8 mouse cellular contexts compared by ENCODE assay signal in genomic region chr1:66467821-66468703, GRCm38 (mm10). TPM values are rescaled to one million over a fixed set of nuclear protein-coding genes. Genes with fewer than 3 reads are reported as not detected.
A peak's percentile ranks its signal among the peaks of the same experiment; 100 is the strongest.
DNase-seq lines count a peak whose midpoint lies in the region; TF ChIP-seq lines count a peak whose summit lies in the region.

Gene Unc80, plus strand, starts transcription at chr1:66468367.

- intact Hi-C loops in heart, postnatal 36 days (cut with DNase I): loop anchor here (1.0 kb wide), 1 partner anchor 29 kb away; no protein-coding TSS in a partner anchor

- TF ChIP-seq POLR2A in bone marrow macrophage, adult 2 months (IDR thresholded peaks at IDR 0.05; ENCODE audit: borderline replicate concordance, low read depth, low read length): no peak
- TF ChIP-seq POLR2A in embryonic fibroblast, embryonic 13.5 days (IDR thresholded peaks at IDR 0.05; ENCODE audit: low read depth, low read length): no peak

- H3K27ac ChIP-seq in bone marrow macrophage, adult 2 months (ENCODE audit: insufficient read depth, low read depth, low read length): no peak within 1 kb of the TSS
- H3K27ac ChIP-seq in embryonic fibroblast, embryonic 13.5 days (ENCODE audit: insufficient read depth, low read length): no peak within 1 kb of the TSS

- H3K4me3 ChIP-seq in bone marrow macrophage, adult 2 months (ENCODE audit: insufficient read depth, low read length): peak within 1 kb of the TSS; percentile 38
- H3K4me3 ChIP-seq in embryonic fibroblast, embryonic 13.5 days (ENCODE audit: insufficient read depth, low read length): peak within 1 kb of the TSS; percentile 28

- no peaks in the 10 kb centered on the region for H3K4me1 ChIP-seq in bone marrow macrophage, adult 2 months (ENCODE audit: control insufficient read depth, insufficient read depth, low read length)
- H3K4me1 ChIP-seq in embryonic fibroblast, embryonic 13.5 days (ENCODE audit: control insufficient read depth, insufficient read depth, low read length): no peaks in the 10 kb centered on the region

- peak; percentile 75 for DNase-seq in Muller cell, postnatal 12 days (ENCODE audit: inconsistent ontology term)
- DNase-seq in heart, postnatal 36 days: peak; percentile 34 to 43
- DNase-seq in layer of hippocampus, postnatal 14 days (ENCODE audit: low spot score in 2 of 2): peak; percentile 58 to 62
- DNase-seq in lung, postnatal 14 days: peak; percentile 55
- peak; percentile 71 for DNase-seq in right cerebral cortex, adult 18-20 months
- no peak for DNase-seq in adipocyte (ENCODE audit: low spot score)

- no peak for TF ChIP-seq CTCF in bone marrow macrophage, adult 2 months (IDR thresholded peaks at IDR 0.05; ENCODE audit: low read depth, low read length)
- TF ChIP-seq CTCF in embryonic fibroblast, embryonic 13.5 days (IDR thresholded peaks at IDR 0.05; ENCODE audit: borderline replicate concordance, insufficient read depth, low read length): no peak

RNA-seq across cellular contexts. Expression of gene Unc80, which starts in this region (rescaled TPM):
- polyA plus RNA-seq in bone marrow macrophage, adult 2 months (2012; ENCODE audit: insufficient read depth, insufficient read length, missing spikeins): not detected in 2 replicates
- not detected in 2 replicates for polyA plus RNA-seq in embryonic fibroblast, embryonic 13.5 days (2011; ENCODE audit: insufficient read length, low read depth, missing spikeins)
- under 1 TPM; 0.08 to 0.25 TPM for total RNA-seq in heart, postnatal 36 days (2021)
- 100 to 1,000 TPM; 140 to 164 TPM for total RNA-seq in layer of hippocampus, postnatal 14 days (2021)

Comparison
In these comparisons a context has a peak if more than half of its experiments do, and no peak if none do; other contexts are left out.
1. RNA of gene Unc80 (total RNA-seq): 140 to 164 TPM in layer of hippocampus, postnatal 14 days; 0.08 to 0.25 TPM in heart, postnatal 36 days; every median in the first group is over 100 times any median in the second.
2. Peak in DNase-seq in heart, postnatal 36 days; RNA of the gene not detected or under 1 TPM.